Mouse (Mus musculus) hindlimb bud, embryonic 11.5 days (tissue): ENCODE measurements around the gene Kif26b.

Source experiments
- DNase-seq: peaks from one replicate; pipeline ENCODE4 v3.0.0-alpha.2; 2012; ENCODE audit warnings: low read depth, low spot score; ENCODE audit errors: extremely low spot score

The Kif26b gene

GRCm38 (mm10) chr1:178585366-178586020 is 56.6 kb downstream of the Kif26b start:
- DNase-seq: no peak

- DNase-seq: no peak
These were observed 61.6 kb downstream of the Kif26b start for GRCm38 (mm10) chr1:178590229-178591171.

GRCm38 (mm10) chr1:178597113-178597512 is 68.2 kb downstream of the Kif26b start:
- DNase-seq: no peak

DNA sequence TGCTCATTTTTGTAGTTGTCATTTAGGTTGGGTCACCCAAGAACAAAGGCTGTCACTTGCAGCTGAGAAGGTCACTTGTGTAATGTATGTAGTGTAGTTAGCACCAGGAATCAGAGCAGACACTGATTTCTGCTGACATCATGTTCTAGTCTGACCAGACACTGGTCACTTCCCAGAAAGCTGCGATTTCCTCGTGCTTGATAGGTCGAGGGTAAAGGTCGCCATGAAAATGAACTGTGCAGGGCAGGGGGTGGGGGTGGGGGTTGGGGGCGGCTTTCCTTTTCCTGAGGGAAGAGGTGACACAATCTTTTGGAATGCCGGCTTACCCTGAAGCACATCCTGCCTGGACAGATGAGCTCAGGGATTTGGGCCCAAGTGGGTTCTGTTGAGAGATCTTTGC is 68.8 kb downstream of the Kif26b start:
- no peak for DNase-seq

DNA sequence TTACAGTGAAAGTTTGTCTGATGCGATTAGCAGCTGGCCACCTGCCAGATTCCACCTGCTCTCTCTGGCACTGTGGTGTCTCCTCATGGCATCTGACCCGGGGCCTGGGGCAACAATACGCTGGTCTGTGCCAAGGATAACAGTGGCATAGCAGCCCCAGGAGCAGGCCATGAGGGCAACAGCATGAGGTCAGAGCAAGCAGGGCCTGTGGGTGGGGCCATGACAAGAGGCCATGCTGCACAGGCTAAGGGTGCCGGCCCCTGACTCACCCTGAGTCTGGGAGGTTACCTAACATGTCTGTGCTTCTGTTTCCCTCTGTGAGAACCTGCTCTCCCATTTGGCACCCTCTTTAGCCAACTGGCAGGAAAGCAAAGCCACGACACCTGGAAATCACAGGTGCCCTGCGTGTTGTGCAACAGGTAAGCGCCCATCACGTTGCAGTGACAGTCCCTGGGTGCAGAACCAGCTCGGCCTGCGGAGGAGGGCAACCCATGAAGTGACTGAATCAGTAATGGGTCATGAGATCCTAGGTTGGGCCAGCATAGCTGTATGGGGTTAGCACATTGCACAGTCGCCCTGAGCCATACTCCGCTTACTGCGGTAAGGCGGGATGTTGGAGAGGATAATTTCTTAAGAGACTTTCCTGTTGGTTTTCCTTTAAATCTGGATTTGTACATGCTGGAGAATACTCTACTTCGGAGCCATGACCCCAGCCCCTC is 72.1 kb downstream of the Kif26b start:
- DNase-seq: no peak

DNA sequence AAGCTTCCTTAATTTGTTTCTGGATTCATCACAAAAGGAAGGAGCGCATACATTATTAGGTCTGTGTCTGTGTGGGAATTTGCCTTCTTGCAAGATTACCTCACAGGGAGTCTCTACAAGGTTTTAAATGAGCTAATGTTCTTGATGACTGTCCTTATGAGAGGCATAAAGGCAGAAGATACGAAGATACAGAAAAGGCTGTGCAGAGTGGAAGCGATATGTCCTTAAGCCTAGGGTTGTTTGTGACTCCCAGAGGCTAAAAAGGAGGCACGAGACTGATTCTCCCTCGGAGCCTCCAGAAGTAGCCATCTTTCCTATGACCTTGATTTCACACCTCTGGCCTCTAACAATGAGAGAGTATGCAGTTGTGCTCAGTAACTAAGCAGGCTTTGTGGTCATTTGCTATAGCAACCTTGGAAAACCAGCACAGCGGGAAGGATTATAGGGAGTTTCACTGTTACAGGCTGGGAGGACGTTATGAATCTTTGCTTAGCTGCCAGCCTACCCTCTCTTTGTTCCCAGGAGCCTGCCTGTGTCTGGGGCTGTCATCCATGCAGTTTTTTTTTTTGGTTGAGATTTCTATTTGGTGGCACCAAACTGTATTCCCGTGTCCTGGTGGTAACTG is 80.3 kb downstream of the Kif26b start:
- no peak for DNase-seq

DNA sequence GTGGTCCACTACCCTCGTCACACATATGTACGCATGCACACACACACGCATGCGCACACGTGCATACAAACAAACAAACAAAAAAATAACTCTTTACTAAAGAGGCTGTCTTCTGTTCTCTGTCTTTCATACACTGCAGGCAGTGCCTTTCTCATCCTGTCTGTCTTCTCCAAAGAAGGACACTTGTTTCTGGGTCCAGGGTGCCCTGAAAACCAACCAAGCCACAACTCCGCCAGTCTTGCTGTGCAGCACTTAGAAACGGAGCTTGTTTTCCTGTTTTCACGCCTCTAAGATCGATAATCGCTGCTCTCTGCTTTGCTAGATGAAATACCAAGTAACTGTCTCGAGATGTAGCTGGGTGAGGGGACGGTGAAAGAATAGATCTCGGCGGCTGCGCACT is 82.6 kb downstream of the Kif26b start:
- no peak for DNase-seq

DNA sequence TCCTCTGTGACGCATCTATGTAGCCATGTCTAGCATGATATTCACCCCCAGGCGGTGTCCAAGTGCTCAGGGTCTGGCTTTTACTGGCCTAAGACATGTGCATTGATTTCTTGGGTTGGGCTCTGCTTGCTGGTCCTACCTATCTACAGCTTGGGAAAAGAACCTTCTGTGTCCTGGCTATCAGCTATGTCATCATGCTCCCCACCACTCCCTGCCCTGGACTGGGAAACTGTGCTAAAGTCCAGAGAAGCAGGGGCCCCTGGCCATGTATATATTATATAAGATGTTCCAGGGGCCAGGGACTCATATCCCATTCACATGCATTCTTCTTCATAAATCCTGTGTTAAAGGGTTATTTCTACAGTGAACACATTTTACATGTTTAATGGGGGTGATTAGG is 92.4 kb downstream of the Kif26b start:
- no peak for DNase-seq

- DNase-seq: no peak
These were observed 95.0 kb downstream of the Kif26b start for GRCm38 (mm10) chr1:178623889-178624288.

DNA sequence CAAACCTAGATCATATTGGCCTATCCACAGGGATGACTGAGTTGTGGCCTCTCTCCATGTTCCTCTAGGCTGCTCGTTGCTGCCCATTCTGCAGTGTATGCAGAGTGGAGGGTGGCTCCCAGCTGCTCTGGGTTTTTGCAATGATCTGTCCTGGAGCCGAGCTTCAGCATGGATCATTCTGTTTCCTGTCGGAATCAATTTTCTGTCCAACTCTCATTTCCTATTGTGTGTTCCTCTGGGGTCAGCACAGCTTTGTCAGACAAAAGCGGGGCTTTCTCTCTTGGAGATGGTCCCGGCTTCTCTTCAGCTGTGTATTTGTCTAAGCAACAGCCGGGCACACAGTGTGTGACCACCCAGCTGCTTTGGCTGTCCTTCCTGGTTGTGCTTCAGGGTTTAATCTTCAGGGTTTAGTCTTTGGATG is 98.0 kb downstream of the Kif26b start:
- DNase-seq: no peak

GRCm38 (mm10) chr1:178630042-178630441 is 101.1 kb downstream of the Kif26b start:
- no peak for DNase-seq

- no peak for DNase-seq
These were observed 102.9 kb downstream of the Kif26b start for GRCm38 (mm10) chr1:178631863-178632262.

DNA sequence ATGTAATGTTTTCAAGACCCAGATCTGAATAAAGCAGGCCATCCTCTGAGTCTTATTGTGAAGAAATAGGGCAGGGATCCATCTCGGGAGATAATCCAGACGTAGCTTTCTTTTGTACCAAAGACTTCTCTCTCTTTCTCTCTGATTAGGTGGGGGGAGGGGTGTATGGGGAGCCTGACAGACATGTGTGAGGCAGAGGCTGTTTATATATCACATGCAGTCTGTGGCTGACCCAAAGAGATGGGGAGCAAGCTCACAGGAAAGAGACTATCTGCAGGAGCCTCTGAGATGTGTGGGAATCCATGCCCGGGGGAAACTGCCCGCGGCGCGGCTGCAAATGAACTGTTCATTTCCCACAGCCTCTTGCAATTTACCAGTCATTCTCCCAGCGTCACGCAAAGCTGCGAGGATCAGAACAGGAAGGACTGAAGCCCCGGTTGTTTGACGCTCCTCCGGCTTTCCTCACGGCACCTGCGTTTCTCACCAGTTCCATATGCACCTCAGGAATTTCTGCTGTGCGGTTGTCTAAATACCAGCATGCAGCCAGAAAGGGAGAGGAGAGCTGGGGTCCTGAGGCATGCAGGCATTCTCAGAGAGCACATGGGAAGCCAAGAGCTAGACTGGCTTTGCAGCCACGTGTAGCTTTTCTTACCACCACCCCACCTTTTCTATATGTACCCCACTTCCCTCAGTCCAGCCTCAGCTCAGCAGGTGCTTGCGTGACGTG is 105.6 kb downstream of the Kif26b start:
- no peak for DNase-seq

GRCm38 (mm10) chr1:178635470-178635869 is 106.5 kb downstream of the Kif26b start:
- no peak for DNase-seq

GRCm38 (mm10) chr1:178637293-178637692 is 108.4 kb downstream of the Kif26b start:
- DNase-seq: no peak

DNA sequence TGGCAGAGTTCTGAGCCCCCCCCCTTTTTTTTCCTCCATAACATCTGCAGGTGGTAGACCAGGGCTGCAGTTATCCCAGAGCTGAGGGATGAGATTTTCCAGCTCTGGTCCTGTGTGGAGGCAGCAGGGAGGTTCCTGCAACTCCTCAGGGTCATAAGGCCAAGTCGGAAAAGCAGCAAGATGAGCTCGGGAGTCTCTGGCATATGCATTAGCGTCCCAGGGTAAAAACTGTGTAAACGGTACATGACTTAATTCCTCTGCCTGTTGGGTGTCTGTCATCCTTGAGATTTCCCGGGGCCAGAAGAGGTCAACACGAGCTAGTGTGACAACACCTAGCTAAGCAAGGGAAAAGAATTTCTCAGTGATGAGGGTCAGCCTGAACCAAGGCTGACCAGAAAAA is 111.0 kb downstream of the Kif26b start:
- DNase-seq: no peak

DNA sequence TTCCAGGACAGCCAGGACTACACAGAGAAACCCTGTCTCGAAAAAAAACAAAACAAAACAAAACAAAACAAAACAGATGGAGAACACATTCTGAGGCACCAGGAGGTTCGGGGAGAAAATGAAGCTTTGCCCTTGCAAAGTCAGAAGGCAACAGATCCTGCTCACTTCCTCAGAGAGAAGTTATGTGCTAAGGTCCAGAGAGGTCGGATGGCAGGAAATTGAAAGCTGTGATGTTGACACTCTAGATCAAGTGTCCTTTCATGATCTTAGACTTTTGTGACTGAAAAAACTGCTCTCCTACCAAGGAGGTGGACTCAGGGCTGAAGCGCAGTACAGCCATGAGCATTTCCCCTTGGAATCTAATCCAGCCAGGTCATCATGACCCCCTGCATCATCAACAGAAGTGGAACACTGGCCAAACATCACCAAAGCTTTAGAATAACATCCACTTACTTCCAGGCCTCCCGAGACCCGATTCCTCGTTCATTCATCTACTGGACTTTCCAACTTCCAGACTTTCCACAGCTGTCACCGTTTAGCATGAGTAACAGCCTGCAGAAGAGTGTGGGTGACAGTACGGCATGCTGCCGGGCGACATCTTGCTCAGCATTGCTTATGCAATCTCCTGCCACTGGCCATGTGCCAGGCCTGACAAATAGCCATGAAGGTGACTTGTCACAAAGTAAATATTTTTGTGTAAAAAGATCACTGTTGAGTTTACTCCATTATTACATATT is 112.0 kb downstream of the Kif26b start:
- DNase-seq: no peak

GRCm38 (mm10) chr1:178641788-178642187 is 112.9 kb downstream of the Kif26b start:
- no peak for DNase-seq

DNA sequence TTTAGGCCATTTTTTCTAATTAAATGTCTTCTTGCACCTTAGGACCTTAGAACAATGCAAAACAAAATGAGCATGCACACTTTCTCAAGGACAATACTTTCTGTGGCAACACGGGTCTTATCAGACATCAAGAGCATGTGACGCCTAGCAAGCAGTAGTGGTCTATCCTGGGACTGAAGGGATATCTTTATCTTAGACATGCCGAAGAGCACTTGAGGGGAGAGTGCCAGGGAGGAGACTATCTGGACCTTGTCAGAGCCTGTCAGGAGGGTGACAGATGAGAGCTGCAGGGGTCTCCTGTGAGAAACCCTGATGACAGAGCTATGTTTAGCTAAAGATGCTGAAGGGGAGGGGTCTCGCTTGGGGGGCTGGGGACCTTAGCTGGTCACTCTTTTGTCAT is 116.0 kb downstream of the Kif26b start:
- DNase-seq: no peak

- DNase-seq: no peak
These were observed 117.7 kb downstream of the Kif26b start for GRCm38 (mm10) chr1:178646589-178646988.
